Mouse (Mus musculus): ENCODE results near the gene Slc25a18. TPM values are rescaled to one million over a fixed set of nuclear protein-coding genes. Genes with fewer than 3 reads are reported as not detected.

Gene Slc25a18
- 0.37 TPM for total RNA-seq (2023)

DNA sequence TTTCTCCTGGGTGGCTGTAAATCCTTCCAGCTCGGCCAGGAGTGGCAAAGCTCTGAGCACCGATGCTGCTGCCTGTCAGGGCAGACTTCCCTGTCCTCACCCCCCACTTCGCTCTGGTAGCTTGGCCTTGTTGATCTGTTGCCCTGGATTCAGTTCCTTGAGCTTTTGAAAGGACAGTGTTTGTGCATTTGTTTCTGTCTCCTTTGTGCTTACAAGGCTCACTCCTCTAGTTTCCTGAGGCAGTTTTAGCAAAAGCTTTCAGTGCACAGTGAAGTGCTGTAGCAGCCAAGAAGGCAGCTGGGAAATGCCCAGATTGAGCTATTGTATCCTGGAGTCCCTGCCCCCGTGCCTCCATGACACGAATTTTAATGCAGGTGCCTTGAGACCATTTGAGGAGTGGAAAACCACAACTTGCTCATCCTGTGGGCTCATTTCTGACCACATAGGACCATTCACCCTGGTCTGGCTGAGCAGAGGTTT lies at the start of gene Slc25a18:
Gene Slc25a18, plus strand, starts transcription at position 430 of the 480 bp plus-strand sequence.

DNA sequence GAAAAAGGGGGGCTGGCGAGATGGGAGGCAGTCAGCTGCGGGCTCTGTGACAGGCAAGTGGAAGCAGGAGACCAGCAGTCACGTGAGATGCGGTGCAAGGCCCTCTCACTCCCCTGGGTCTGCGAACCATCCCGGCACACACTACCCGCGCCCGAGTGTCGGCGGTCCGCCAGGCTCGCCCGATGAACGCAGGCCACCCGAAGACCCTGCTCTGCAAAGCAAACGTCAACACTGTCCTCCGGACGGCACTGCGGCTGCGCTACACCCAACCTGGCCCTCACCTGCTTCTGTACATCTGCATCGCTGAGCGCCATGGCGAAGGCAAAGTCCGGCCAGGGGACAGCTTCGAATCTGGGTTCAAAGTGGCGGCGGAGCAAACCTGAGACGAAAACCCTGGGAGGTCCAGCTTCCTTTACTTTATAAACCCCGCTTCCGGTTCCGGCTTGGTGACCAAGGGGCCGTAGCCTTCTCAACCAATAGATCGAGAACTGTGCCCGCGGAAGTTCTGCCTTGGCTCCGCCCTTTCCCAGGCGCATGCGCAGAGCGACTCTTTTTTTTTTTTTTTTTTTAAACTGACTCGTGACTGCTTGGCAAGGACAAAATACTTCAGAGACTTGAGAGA lies 49.0 kb downstream of the Slc25a18 start, which contains the start of gene Atp6v1e1:
Gene Atp6v1e1, minus strand, starts transcription at position 487 of the 622 bp plus-strand sequence.

DNA sequence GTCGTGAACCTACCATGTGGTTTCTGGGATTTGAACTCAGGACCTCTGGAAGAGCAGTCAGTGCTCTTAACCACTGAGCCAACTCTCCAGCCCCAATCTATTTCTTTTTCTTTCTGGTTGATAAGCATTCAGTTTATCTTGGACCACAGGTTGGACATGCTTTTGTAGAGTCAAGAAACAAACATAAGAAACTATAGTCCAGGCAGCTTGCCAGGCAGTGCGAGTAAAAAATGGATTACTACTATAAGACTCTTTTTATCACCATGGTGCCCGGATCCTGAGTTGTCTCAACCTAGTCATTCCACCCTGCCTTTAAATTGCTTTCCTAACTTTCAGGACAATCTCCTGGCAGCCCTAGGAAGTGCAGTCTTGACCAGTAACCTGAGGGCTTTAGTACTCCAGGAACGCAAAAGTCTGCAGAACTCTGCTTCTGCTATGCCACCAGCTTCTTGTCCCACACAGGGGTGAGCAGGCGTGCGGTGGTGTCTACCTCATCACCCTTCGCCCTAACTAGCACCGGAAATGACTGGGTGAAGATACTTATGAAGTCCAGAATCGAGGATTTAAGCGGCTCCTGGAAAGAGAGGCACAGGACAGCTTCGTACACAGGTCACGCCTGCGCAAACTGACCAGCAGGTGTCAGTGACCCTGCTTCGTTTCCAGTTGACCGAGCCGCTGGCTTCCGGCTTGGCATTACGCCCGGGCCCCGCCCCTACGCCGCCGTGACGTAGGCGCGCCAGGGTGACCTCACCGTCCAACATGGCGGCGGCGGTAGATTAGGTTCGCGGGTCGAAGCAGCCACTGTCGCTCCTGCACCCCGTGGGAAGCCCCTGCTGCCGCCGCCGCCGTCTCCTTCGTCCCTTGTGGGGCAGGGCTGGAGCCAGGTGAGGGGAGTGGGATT lies 62.3 kb downstream of the Slc25a18 start, which contains the start of gene Bcl2l13:
Gene Bcl2l13, plus strand, starts transcription at position 739 of the 901 bp plus-strand sequence.

Other genes with a start within 250 kb of the Slc25a18 start
- gene Hdhd5, start 242.3 kb upstream of the Slc25a18 start, total RNA-seq (2023), result 99.4 TPM
- 3.2 TPM for gene Cecr2, start 107.2 kb upstream of the Slc25a18 start, total RNA-seq (2023)
- 116 TPM for gene Atp6v1e1, start 49.2 kb downstream of the Slc25a18 start, total RNA-seq (2023)
- gene Bcl2l13, start 62.6 kb downstream of the Slc25a18 start, total RNA-seq (2023), result 42.8 TPM
- 23.0 TPM for gene Bid, start 143.3 kb downstream of the Slc25a18 start, total RNA-seq (2023)